Mouse (Mus musculus): Measurements from ENCODE around the gene Ly6g5b. TPM values are rescaled to one million over a fixed set of nuclear protein-coding genes. Genes with fewer than 3 reads are reported as not detected.

The Ly6g5b gene
- polyA plus RNA-seq, 1 experiment from 2014 or later = 0.36 TPM

- Histone ChIP-seq H3K4me1 (ENCODE audit: control insufficient read depth, insufficient read depth, low read length) (peaks cover 12% of the 10 kb centered on the region), H3K27me3 (ENCODE audit: control insufficient read depth, insufficient read depth, low read length) (no peaks in the 10 kb centered on the region), H3K9ac (ENCODE audit: low read depth, low read length) (no peak overlapping the region), H3K4me2 (no peak overlapping the region), H3K9me3 (replicated peaks; ENCODE audit: control insufficient read depth, low read length) (no peaks in the 10 kb centered on the region), H3K27ac (ENCODE audit: low read depth, low read length) (no peak overlapping the region), H3K36me3 (ENCODE audit: control insufficient read depth, insufficient read depth, low read length) (peaks cover 10% of the 10 kb centered on the region; the same call in 1 of the 2 replicates), H3K4me3 (ENCODE audit: low read depth, low read length) (no peak overlapping the region)
- WGBS (ENCODE audit: insufficient replicate concordance) = 25% methylated on average over 13 of the region's 13 CpGs
- no peak for ATAC-seq (replicated peaks; ENCODE audit: insufficient number of reproducible peaks, low FRiP score, low TSS enrichment)
Measured at GRCm38 (mm10) chr17:35105740-35106389, 9.4 kb downstream of the Ly6g5b start.

DNA sequence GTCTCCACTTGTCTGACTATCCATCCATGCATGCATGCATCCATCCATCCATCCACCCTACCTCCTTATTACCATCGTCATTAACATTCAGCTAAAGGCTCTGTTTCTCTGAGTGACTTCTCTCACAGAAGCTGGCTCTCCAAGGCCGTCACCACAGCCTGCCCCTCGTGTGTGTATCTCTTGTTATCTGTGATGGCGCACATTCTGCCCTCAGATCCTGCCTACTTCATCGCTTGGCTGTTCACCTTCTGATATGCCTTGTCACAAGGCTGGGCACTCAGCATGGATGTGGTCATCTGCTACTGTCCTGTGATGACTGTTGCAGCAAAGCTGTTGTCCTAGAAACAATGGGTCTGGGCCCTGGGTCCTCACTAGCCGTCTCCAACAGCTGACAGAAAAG is 10.5 kb downstream of the Ly6g5b start:
- Histone ChIP-seq H3K9me3 (replicated peaks; ENCODE audit: control insufficient read depth, low read length) (no peaks in the 10 kb centered on the region), H3K36me3 (ENCODE audit: control insufficient read depth, insufficient read depth, low read length) (peaks cover 13% of the 10 kb centered on the region), H3K27ac (ENCODE audit: low read depth, low read length) (no peak overlapping the region), H3K4me2 (no peak overlapping the region), H3K4me3 (ENCODE audit: low read depth, low read length) (no peak overlapping the region), H3K27me3 (ENCODE audit: control insufficient read depth, insufficient read depth, low read length) (no peaks in the 10 kb centered on the region), H3K9ac (ENCODE audit: low read depth, low read length) (no peak overlapping the region), H3K4me1 (ENCODE audit: control insufficient read depth, insufficient read depth, low read length) (peaks cover 10% of the 10 kb centered on the region)
- ATAC-seq (replicated peaks; ENCODE audit: insufficient number of reproducible peaks, low FRiP score, low TSS enrichment) = no peak
- WGBS (ENCODE audit: insufficient replicate concordance) = 53% methylated on average over 6 of the region's 6 CpGs

DNA sequence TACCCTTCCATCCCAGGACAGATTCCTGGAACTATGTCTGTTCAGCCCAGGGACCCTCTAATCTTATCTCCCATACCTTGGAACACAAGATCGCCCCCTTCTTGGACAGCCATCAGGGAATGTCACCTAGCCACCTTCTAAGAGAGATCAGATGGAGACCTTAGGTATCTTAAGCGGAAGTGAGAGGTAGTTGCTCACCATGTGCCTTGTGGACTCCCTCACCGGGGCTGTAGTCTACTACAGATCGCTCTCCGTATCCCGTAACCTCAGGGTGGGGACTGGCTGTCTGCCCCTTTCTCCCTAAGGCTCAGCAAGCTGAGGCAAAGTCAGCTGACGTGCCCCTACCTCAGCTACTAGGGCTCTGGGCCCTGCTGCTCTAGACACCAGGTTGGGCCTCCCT is 11.1 kb downstream of the Ly6g5b start:
- Histone ChIP-seq H3K27ac (ENCODE audit: low read depth, low read length) (no peak overlapping the region), H3K36me3 (ENCODE audit: control insufficient read depth, insufficient read depth, low read length) (peaks cover 13% of the 10 kb centered on the region), H3K4me3 (ENCODE audit: low read depth, low read length) (no peak overlapping the region), H3K27me3 (ENCODE audit: control insufficient read depth, insufficient read depth, low read length) (no peaks in the 10 kb centered on the region), H3K4me2 (no peak overlapping the region), H3K9ac (ENCODE audit: low read depth, low read length) (no peak overlapping the region), H3K4me1 (ENCODE audit: control insufficient read depth, insufficient read depth, low read length) (peaks cover 10% of the 10 kb centered on the region), H3K9me3 (replicated peaks; ENCODE audit: control insufficient read depth, low read length) (no peaks in the 10 kb centered on the region)
- no peak for ATAC-seq (replicated peaks; ENCODE audit: insufficient number of reproducible peaks, low FRiP score, low TSS enrichment)
- WGBS (ENCODE audit: insufficient replicate concordance) = 79% methylated on average over 7 of the region's 7 CpGs

DNA sequence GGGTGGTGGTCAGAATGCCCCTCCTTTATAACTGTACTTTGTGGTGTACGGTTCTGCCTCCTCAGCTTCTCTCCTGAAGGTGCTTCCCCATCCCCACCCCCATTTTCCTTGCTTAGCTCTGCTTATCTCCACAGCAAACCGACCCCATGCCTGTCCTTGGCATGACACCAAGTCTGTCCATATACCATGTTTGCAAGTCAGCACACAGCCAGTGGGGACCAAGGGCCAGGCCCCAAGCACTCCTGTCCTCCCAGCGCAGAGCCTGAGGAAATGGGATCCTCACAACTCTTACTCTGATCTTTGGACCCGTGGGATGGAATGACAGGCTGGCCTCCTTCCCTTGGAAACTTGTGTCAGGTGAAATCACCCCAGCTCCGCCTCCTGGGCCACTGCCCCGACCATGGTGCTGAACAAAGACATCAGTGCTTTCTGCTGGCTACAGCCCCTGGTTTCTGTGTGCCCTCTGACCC is 12.0 kb downstream of the Ly6g5b start:
- H3K4me1 ChIP-seq (ENCODE audit: control insufficient read depth, insufficient read depth, low read length) = peaks cover 10% of the 10 kb centered on the region

GRCm38 (mm10) chr17:35102299-35102698 is 12.9 kb downstream of the Ly6g5b start:
- H3K9ac ChIP-seq (ENCODE audit: low read depth, low read length) = no peak overlapping the region
- H3K27me3 ChIP-seq (ENCODE audit: control insufficient read depth, insufficient read depth, low read length) = no peaks in the 10 kb centered on the region
- H3K27ac ChIP-seq (ENCODE audit: low read depth, low read length) = no peak overlapping the region
- H3K9me3 ChIP-seq (replicated peaks; ENCODE audit: control insufficient read depth, low read length) = no peaks in the 10 kb centered on the region
- ATAC-seq (replicated peaks; ENCODE audit: insufficient number of reproducible peaks, low FRiP score, low TSS enrichment) = no peak
- 71% methylated on average over 8 of the region's 8 CpGs for WGBS (ENCODE audit: insufficient replicate concordance)
- H3K36me3 ChIP-seq (ENCODE audit: control insufficient read depth, insufficient read depth, low read length) = peaks cover 18% of the 10 kb centered on the region
- H3K4me3 ChIP-seq (ENCODE audit: low read depth, low read length) = no peak overlapping the region
- H3K4me1 ChIP-seq (ENCODE audit: control insufficient read depth, insufficient read depth, low read length) = peaks cover 10% of the 10 kb centered on the region
- H3K4me2 ChIP-seq = no peak overlapping the region

More for the DNA sequence above, 12.0 kb downstream of the Ly6g5b start:
- Histone ChIP-seq H3K9ac (ENCODE audit: low read depth, low read length) (no peak overlapping the region), H3K9me3 (replicated peaks; ENCODE audit: control insufficient read depth, low read length) (no peaks in the 10 kb centered on the region), H3K4me2 (no peak overlapping the region), H3K27ac (ENCODE audit: low read depth, low read length) (no peak overlapping the region), H3K4me3 (ENCODE audit: low read depth, low read length) (no peak overlapping the region), H3K27me3 (ENCODE audit: control insufficient read depth, insufficient read depth, low read length) (no peaks in the 10 kb centered on the region), H3K36me3 (ENCODE audit: control insufficient read depth, insufficient read depth, low read length) (peaks cover 14% of the 10 kb centered on the region)
- no peak for ATAC-seq (replicated peaks; ENCODE audit: insufficient number of reproducible peaks, low FRiP score, low TSS enrichment)
- WGBS (ENCODE audit: insufficient replicate concordance) = 60% methylated on average over 6 of the region's 6 CpGs

DNA sequence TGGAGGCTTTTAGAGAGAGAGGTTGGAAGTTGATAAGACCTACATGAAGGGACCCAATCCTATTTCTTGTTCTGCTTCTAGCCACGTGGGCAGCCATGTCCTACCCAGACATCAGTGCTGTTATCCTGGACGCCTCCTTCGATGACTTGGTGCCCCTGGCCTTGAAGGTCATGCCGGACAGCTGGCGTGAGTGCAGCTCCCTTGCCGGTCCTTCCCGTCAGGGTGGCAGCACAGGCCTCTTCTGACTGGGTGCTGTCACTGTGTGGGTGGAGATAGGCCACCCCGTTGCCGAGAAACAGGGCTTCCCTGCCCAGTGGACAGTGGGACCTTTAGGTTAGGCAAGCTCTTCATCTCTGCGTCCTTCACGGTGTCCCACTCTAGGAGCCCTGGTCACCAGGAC is 14.1 kb downstream of the Ly6g5b start:
- no peaks in the 10 kb centered on the region for H3K9me3 ChIP-seq (replicated peaks; ENCODE audit: control insufficient read depth, low read length)
- no peak overlapping the region for H3K9ac ChIP-seq (ENCODE audit: low read depth, low read length)
- no peak overlapping the region for H3K4me3 ChIP-seq (ENCODE audit: low read depth, low read length)
- H3K4me2 ChIP-seq = no peak overlapping the region
- 84% methylated on average over 11 of the region's 11 CpGs for WGBS (ENCODE audit: insufficient replicate concordance)
- no peaks in the 10 kb centered on the region for H3K27me3 ChIP-seq (ENCODE audit: control insufficient read depth, insufficient read depth, low read length)
- H3K4me1 ChIP-seq (ENCODE audit: control insufficient read depth, insufficient read depth, low read length) = peaks cover 10% of the 10 kb centered on the region
- H3K36me3 ChIP-seq (ENCODE audit: control insufficient read depth, insufficient read depth, low read length) = peaks cover 21% of the 10 kb centered on the region
- H3K27ac ChIP-seq (ENCODE audit: low read depth, low read length) = no peak overlapping the region
- ATAC-seq (replicated peaks; ENCODE audit: insufficient number of reproducible peaks, low FRiP score, low TSS enrichment) = no peak

DNA sequence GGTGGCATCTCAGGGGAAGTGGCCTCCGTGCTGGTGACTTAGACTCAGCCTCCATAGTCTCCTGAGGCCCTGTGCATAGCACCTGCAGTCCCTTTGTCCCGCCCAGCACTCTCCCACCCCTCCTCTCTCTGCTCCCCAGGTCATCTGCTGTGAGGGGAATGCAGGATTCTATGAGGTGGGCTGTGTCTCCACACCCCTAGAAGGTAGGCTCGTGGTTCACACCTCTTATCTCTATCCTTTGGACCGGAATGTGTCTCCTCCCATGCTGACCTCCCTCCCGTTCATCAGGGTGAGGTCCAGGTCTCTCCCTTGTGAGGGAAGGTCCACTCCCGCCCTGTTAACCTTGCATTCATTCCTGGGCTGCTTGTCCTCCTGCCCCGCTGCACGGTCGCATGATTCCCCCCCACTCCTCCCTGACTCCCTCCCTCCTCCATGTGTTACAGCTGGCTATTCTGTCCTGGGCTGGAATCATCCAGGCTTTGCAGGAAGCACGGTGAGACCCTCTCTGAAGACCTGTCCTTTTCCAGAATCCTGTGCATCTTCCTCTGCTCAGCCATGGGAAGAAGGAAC is 14.9 kb downstream of the Ly6g5b start:
- H3K4me3 ChIP-seq (ENCODE audit: low read depth, low read length) = no peak overlapping the region
- ATAC-seq (replicated peaks; ENCODE audit: insufficient number of reproducible peaks, low FRiP score, low TSS enrichment) = no peak
- no peak overlapping the region for H3K4me2 ChIP-seq
- no peak overlapping the region for H3K27ac ChIP-seq (ENCODE audit: low read depth, low read length)
- peaks cover 10% of the 10 kb centered on the region for H3K4me1 ChIP-seq (ENCODE audit: control insufficient read depth, insufficient read depth, low read length)
- H3K27me3 ChIP-seq (ENCODE audit: control insufficient read depth, insufficient read depth, low read length) = no peaks in the 10 kb centered on the region
- WGBS (ENCODE audit: insufficient replicate concordance) = 56% methylated on average over 10 of the region's 10 CpGs
- H3K9me3 ChIP-seq (replicated peaks; ENCODE audit: control insufficient read depth, low read length) = no peaks in the 10 kb centered on the region
- H3K36me3 ChIP-seq (ENCODE audit: control insufficient read depth, insufficient read depth, low read length) = peaks cover 22% of the 10 kb centered on the region
- H3K9ac ChIP-seq (ENCODE audit: low read depth, low read length) = no peak overlapping the region

- Histone ChIP-seq H3K9ac (ENCODE audit: low read depth, low read length) (no peak overlapping the region), H3K4me1 (ENCODE audit: control insufficient read depth, insufficient read depth, low read length) (peaks cover 4% of the 10 kb centered on the region; the same call in 1 of the 2 replicates), H3K9me3 (replicated peaks; ENCODE audit: control insufficient read depth, low read length) (no peaks in the 10 kb centered on the region), H3K36me3 (ENCODE audit: control insufficient read depth, insufficient read depth, low read length) (peaks cover 29% of the 10 kb centered on the region), H3K27ac (ENCODE audit: low read depth, low read length) (no peak overlapping the region), H3K27me3 (ENCODE audit: control insufficient read depth, insufficient read depth, low read length) (no peaks in the 10 kb centered on the region), H3K4me2 (no peak overlapping the region), H3K4me3 (ENCODE audit: low read depth, low read length) (no peak overlapping the region)
- 87% methylated on average over 12 of the region's 12 CpGs for WGBS (ENCODE audit: insufficient replicate concordance)
- ATAC-seq (replicated peaks; ENCODE audit: insufficient number of reproducible peaks, low FRiP score, low TSS enrichment) = no peak
Measured at GRCm38 (mm10) chr17:35097164-35097655, 18.0 kb downstream of the Ly6g5b start.

All from heart, embryonic 11.5 days (tissue).